Mouse (Mus musculus) kidney, embryonic 15.5 days (tissue): ENCODE results near the gene Adam23. TPM values are rescaled to one million over a fixed set of nuclear protein-coding genes. Genes with fewer than 3 reads are reported as not detected.
A peak's percentile ranks its signal among the peaks of the same experiment; 100 is the strongest.

Source experiments
- ATAC-seq: fragments of 200-750 bp; cut with Nextera tagmentation; replicated peaks from 2 replicates; pipeline ENCODE4 v1.8.0; 2017; ENCODE audit warnings: moderate TSS enrichment; ENCODE audit not compliant: low FRiP score
- H3K27ac ChIP-seq: fragments of 300-500 bp; sonication (generic); 2 replicates; pipeline ENCODE4 v1.5.1; 2015; ENCODE audit warnings: mild to moderate bottlenecking, inconsistent platforms
- H3K27me3 ChIP-seq: fragments of 300-500 bp; sonication (generic); 2 replicates; pipeline ENCODE4 v1.6.1; 2015; ENCODE audit warnings: inconsistent platforms
- H3K36me3 ChIP-seq: fragments of 300-500 bp; sonication (generic); 2 replicates; pipeline ENCODE4 v1.6.1; 2015; ENCODE audit warnings: inconsistent platforms
- H3K4me1 ChIP-seq: fragments of 300-500 bp; sonication (generic); 2 replicates; pipeline ENCODE4 v1.6.1; 2015; ENCODE audit warnings: inconsistent platforms
- H3K4me2 ChIP-seq: fragments of 300-500 bp; sonication (generic); 2 replicates; pipeline ENCODE4 v1.6.1; 2015; ENCODE audit warnings: moderate library complexity, mild to moderate bottlenecking, inconsistent platforms
- H3K4me3 ChIP-seq: fragments of 300-500 bp; sonication (generic); replicated peaks from 2 replicates; pipeline ENCODE4 v1.5.1; 2015; ENCODE audit warnings: mild to moderate bottlenecking, inconsistent platforms
- H3K9ac ChIP-seq: fragments of 300-500 bp; sonication (generic); 2 replicates; pipeline ENCODE4 v1.6.1; 2015; ENCODE audit warnings: mild to moderate bottlenecking, inconsistent platforms
- H3K9me3 ChIP-seq: fragments of 300-500 bp; sonication (generic); replicated peaks from 2 replicates; pipeline ENCODE4 v1.6.1; 2016; ENCODE audit warnings: inconsistent platforms
- WGBS: fragments of 180-500 bp; shearing (Covaris S2); methylation state at CpG from one replicate; pipeline ENCODE4 v1.1.7; 2015; ENCODE audit warnings: mixed read lengths; 5-methylcytosine and 5-hydroxymethylcytosine counted together
- polyA plus RNA-seq: library from polyadenylated mRNA; unstranded; fragments of >200 nt; fragmentation: Nextera tagmentation; extraction: Ambion mirVana; gene quantifications from 2 replicates; pipeline ENCODE4 v1.2.1, GENCODE M21; 2015

Gene Adam23
- 1.2 and 2.1 TPM in 2 replicates for polyA plus RNA-seq

DNA sequence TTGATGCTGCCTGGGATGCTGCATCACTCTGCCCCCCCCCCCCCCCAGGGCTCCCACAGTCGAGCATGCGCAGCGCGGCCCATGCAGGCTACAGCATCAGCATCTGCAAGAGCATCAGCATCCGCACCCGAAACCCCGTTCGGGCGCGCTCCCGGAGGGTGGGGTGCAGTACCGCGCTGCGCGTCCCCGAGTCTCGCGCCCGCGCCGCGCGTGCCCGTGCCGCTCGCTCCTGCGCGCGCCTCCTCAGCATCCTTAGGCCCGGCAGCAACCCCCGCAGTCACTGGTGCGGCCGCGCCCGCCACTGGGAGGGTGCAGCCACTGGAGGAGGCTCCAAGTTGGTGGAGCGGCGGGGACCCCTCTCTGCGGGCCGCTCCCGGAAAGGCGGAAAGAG, at the start of gene Adam23:
Gene Adam23 (plus strand): TSS at position 236 of the 391 bp plus-strand sequence.
- H3K9me3 ChIP-seq: no peaks in the 10 kb centered on the region
- H3K9ac ChIP-seq: peak within 1 kb of the TSS; percentile 54
- peak within 1 kb of the TSS; percentile 73 for H3K4me3 ChIP-seq
- H3K27ac ChIP-seq: no peak within 1 kb of the TSS
- H3K4me1 ChIP-seq: peaks cover 14% of the 10 kb centered on the region
- WGBS: under 1% methylated on average over 40 of the region's 41 CpGs
- no peaks in the 10 kb centered on the region for H3K36me3 ChIP-seq
- peak within 1 kb of the TSS; percentile 98 for H3K4me2 ChIP-seq
- H3K27me3 ChIP-seq: peaks cover 42% of the 10 kb centered on the region
- ATAC-seq: peak; percentile 87

GRCm38 (mm10) chr1:63401130-63401529, 44.6 kb upstream of the Adam23 start:
- Histone ChIP-seq H3K4me2 (no peak overlapping the region), H3K9me3 (no peaks in the 10 kb centered on the region), H3K4me3 (no peak overlapping the region), H3K27me3 (no peaks in the 10 kb centered on the region), H3K36me3 (no peaks in the 10 kb centered on the region), H3K9ac (no peak overlapping the region), H3K4me1 (no peaks in the 10 kb centered on the region), H3K27ac (no peak overlapping the region)
- WGBS: 74% methylated on average over 5 of the region's 5 CpGs
- no peak for ATAC-seq

DNA sequence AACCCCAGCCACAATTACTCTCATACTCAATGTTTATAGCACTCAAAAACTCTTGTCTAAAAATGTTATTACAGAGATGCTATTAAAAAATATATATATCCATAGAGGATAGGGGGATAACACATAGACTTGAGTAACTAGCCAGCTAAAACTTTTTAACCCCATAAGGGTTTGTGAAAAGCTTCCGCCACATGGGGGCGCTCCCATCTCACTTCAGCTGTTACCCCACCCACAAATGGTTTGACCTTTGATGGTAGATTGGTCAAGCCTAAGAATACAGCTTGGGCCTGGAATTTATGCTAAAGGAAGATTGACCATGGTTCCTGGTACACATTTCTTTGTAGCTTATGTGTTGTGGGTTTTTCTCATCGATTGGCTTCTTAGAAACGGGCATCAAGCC, 42.1 kb upstream of the Adam23 start:
- Histone ChIP-seq H3K27ac (no peak overlapping the region), H3K27me3 (no peaks in the 10 kb centered on the region), H3K9me3 (no peaks in the 10 kb centered on the region), H3K36me3 (no peaks in the 10 kb centered on the region), H3K4me3 (no peak overlapping the region), H3K4me1 (no peaks in the 10 kb centered on the region), H3K9ac (no peak overlapping the region), H3K4me2 (no peak overlapping the region)
- 47% methylated on average over 4 of the region's 4 CpGs for WGBS
- no peak for ATAC-seq

GRCm38 (mm10) chr1:63408344-63408743, 37.3 kb upstream of the Adam23 start:
- Histone ChIP-seq H3K4me3 (no peak overlapping the region), H3K27ac (no peak overlapping the region), H3K9ac (no peak overlapping the region), H3K27me3 (no peaks in the 10 kb centered on the region), H3K9me3 (no peaks in the 10 kb centered on the region), H3K4me1 (no peaks in the 10 kb centered on the region), H3K4me2 (no peak overlapping the region), H3K36me3 (no peaks in the 10 kb centered on the region)
- 80% methylated on average over 6 of the region's 6 CpGs for WGBS
- ATAC-seq: no peak

DNA sequence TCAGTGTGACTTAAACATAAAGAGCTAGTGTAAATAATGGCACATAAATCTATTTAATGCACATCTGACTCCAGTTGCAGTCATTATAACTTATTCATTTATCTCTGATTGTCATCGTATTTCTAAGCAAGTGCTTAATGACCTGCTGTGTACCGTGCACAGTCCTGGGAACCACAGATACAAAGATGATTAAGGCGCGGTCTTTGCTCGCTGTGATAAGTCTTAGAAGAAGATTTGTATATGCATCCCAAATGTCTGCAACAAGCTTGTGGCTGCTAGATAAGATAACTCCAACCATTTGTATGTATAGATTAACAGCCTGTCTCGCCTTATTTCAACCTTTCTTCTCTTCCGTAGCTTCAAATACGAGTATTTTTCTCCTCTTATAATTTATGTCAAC, 27.2 kb upstream of the Adam23 start:
- ATAC-seq: no peak
- Histone ChIP-seq H3K4me1 (no peaks in the 10 kb centered on the region), H3K27me3 (no peaks in the 10 kb centered on the region), H3K9me3 (no peaks in the 10 kb centered on the region), H3K36me3 (no peaks in the 10 kb centered on the region), H3K27ac (no peak overlapping the region), H3K4me2 (no peak overlapping the region), H3K4me3 (no peak overlapping the region), H3K9ac (no peak overlapping the region)
- WGBS: 46% methylated on average over 8 of the region's 8 CpGs

GRCm38 (mm10) chr1:63430668-63431067, 15.0 kb upstream of the Adam23 start:
- Histone ChIP-seq H3K9ac (no peak overlapping the region), H3K36me3 (no peaks in the 10 kb centered on the region), H3K4me1 (no peaks in the 10 kb centered on the region), H3K27ac (no peak overlapping the region), H3K4me3 (no peak overlapping the region), H3K27me3 (no peaks in the 10 kb centered on the region), H3K9me3 (no peaks in the 10 kb centered on the region), H3K4me2 (no peak overlapping the region)
- WGBS: 84% methylated on average over 6 of the region's 6 CpGs
- ATAC-seq: no peak

- no peak overlapping the region for H3K4me2 ChIP-seq
- no peaks in the 10 kb centered on the region for H3K4me1 ChIP-seq
- H3K36me3 ChIP-seq: no peaks in the 10 kb centered on the region
- H3K9ac ChIP-seq: no peak overlapping the region
- ATAC-seq: no peak
- no peaks in the 10 kb centered on the region for H3K9me3 ChIP-seq
- H3K27me3 ChIP-seq: no peaks in the 10 kb centered on the region
- H3K27ac ChIP-seq: no peak overlapping the region
- WGBS: 88% methylated on average over 8 of the region's 8 CpGs
- no peak overlapping the region for H3K4me3 ChIP-seq
Observed at GRCm38 (mm10) chr1:63431166-63431565, 14.5 kb upstream of the Adam23 start.

- Histone ChIP-seq H3K9me3 (no peaks in the 10 kb centered on the region), H3K36me3 (no peaks in the 10 kb centered on the region), H3K4me3 (no peak overlapping the region), H3K4me2 (no peak overlapping the region), H3K4me1 (no peaks in the 10 kb centered on the region), H3K27me3 (no peaks in the 10 kb centered on the region), H3K27ac (no peak overlapping the region), H3K9ac (no peak overlapping the region)
- no peak for ATAC-seq
- 39% methylated on average over 3 of the region's 3 CpGs for WGBS
Observed at GRCm38 (mm10) chr1:63431842-63432241, 13.8 kb upstream of the Adam23 start.

DNA sequence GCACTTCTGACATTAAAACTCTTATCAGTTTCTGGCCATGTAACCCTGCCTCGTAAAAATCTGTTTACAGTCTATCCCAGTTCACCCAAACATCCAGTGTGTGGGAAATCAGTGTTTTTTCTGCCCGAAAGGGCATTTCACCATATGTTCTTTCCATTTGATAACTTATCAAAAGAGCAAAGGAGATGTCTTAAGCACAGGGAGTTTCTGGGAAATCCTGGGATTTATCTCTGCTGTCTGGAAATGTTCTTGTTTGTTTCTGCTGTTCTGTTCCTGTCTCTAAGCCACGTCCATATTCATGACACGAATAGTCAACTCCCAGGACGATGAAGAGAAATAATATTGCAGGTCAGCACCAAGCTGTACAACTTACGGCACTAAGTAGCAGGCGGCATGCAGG, 11.6 kb upstream of the Adam23 start:
- Histone ChIP-seq H3K4me2 (no peak overlapping the region), H3K27ac (no peak overlapping the region), H3K9ac (no peak overlapping the region), H3K4me3 (no peak overlapping the region), H3K4me1 (no peaks in the 10 kb centered on the region), H3K27me3 (no peaks in the 10 kb centered on the region), H3K36me3 (no peaks in the 10 kb centered on the region), H3K9me3 (no peaks in the 10 kb centered on the region)
- WGBS: 48% methylated on average over 7 of the region's 7 CpGs
- ATAC-seq: no peak

GRCm38 (mm10) chr1:63437529-63437928, 8.2 kb upstream of the Adam23 start:
- Histone ChIP-seq H3K27ac (no peak overlapping the region), H3K4me3 (no peak overlapping the region), H3K9ac (no peak overlapping the region), H3K4me1 (no peaks in the 10 kb centered on the region), H3K9me3 (no peaks in the 10 kb centered on the region), H3K36me3 (no peaks in the 10 kb centered on the region), H3K4me2 (no peak overlapping the region), H3K27me3 (no peaks in the 10 kb centered on the region)
- ATAC-seq: no peak
- 38% methylated on average over 3 of the region's 3 CpGs for WGBS

- no peak overlapping the region for H3K9ac ChIP-seq
- H3K4me3 ChIP-seq: no peak overlapping the region
- H3K36me3 ChIP-seq: no peaks in the 10 kb centered on the region
- no peak overlapping the region for H3K27ac ChIP-seq
- 67% methylated on average over 2 of the region's 2 CpGs for WGBS
- H3K27me3 ChIP-seq: peaks cover 23% of the 10 kb centered on the region
- ATAC-seq: no peak
- H3K9me3 ChIP-seq: no peaks in the 10 kb centered on the region
- H3K4me1 ChIP-seq: peaks cover 14% of the 10 kb centered on the region
- H3K4me2 ChIP-seq: no peak overlapping the region
Observed at GRCm38 (mm10) chr1:63442186-63442585, 3.5 kb upstream of the Adam23 start.

DNA sequence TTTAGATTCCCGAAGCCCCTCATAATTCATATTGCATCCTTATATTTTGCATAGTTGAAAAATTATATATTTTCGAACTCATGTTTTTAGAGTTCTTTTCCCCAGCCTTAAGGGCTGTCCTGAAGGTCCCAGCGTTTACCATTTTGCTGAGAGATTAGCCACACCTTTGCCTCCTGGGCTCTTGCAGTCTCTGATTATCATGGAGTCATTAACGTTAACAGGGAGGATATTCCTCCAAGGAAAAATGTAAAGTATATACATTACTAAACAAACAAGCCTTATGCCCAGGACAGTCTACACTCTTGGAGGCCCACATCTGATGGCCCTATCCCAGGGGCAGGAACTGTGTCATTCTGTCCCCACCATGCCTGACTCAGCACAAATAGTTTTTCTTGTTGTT, 3.1 kb upstream of the Adam23 start:
- H3K9ac ChIP-seq: no peak overlapping the region

GRCm38 (mm10) chr1:63445149-63445609, 512 bp upstream of the Adam23 start:
- Histone ChIP-seq H3K4me3 (peak overlapping the region; percentile 73), H3K27me3 (peaks cover 42% of the 10 kb centered on the region), H3K4me1 (peaks cover 14% of the 10 kb centered on the region), H3K9ac (no peak overlapping the region), H3K9me3 (no peaks in the 10 kb centered on the region), H3K4me2 (peak overlapping the region; percentile 98), H3K27ac (no peak overlapping the region), H3K36me3 (no peaks in the 10 kb centered on the region)
- 68% methylated on average over 10 of the region's 10 CpGs for WGBS
- ATAC-seq: no peak; the same call in 1 of the 2 replicates

More for the DNA sequence above, 3.1 kb upstream of the Adam23 start:
- ATAC-seq: no peak
- Histone ChIP-seq H3K4me1 (peaks cover 14% of the 10 kb centered on the region), H3K27me3 (peaks cover 25% of the 10 kb centered on the region), H3K36me3 (no peaks in the 10 kb centered on the region), H3K4me3 (no peak overlapping the region), H3K27ac (no peak overlapping the region), H3K4me2 (no peak overlapping the region), H3K9me3 (no peaks in the 10 kb centered on the region)
- WGBS: 73% methylated on average over 4 of the region's 4 CpGs
